Mouse (Mus musculus): ENCODE results near the gene Nectin1.

- TF ChIP-seq SIN3A (IDR thresholded peaks at IDR 0.05; ENCODE audit: low read length) (no peak), ZNF384 (IDR thresholded peaks at IDR 0.05; ENCODE audit: low read depth, low read length) (no peak), EP300 (IDR thresholded peaks at IDR 0.05; ENCODE audit: low read length) (no peak), USF2 (conservative IDR thresholded peaks at IDR 0.05; ENCODE audit: low read depth, low read length) (no peak), BHLHE40 (IDR thresholded peaks at IDR 0.05; ENCODE audit: low read depth, low read length) (no peak), MAZ (IDR thresholded peaks at IDR 0.05; ENCODE audit: low read depth, low read length) (no peak), HCFC1 (IDR thresholded peaks at IDR 0.05; ENCODE audit: low read depth, low read length) (no peak)
These were observed 106.5 kb downstream of the Nectin1 start for GRCm38 (mm10) chr9:43850281-43850680.
